Mouse (Mus musculus): ENCODE measurements around the gene Ptma. TPM values are rescaled to one million over a fixed set of nuclear protein-coding genes. Genes with fewer than 3 reads are reported as not detected.

The Ptma gene
- polyA plus RNA-seq, 2 experiments, result 993 to 1,286 TPM

DNA sequence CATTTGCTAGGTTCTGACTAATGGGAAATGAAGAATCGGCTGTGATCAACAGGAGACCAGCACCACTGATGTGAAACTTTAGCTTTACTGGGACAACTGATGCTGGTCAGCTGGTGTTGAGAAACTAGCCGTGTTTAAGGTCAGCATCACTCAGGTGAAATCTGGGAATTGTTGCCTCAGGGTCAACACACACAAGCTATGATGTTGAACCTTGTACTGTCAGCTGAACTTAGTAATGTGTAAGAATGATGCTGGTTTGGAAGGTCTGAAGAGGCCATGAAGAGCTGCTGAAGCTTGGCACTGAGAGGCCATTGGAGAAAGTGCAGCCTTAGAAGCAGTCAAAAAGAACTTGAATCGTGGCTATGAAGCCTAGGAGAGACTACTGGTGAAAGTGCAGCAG lies 29.1 kb downstream of the Ptma start:
- H3K9me3 ChIP-seq (ENCODE audit: control insufficient read depth, low read length), result no peaks in the 10 kb centered on the region
- TF ChIP-seq EP300 (IDR thresholded peaks at IDR 0.05; ENCODE audit: low read depth), result no peak
- TF ChIP-seq CTCF (IDR thresholded peaks at IDR 0.05; ENCODE audit: low read depth), result no peak
- no peaks in the 10 kb centered on the region for H3K27me3 ChIP-seq (ENCODE audit: control insufficient read depth, insufficient read depth, low read length)
- peak; percentile 12; the same call in 1 of the 2 replicates for ATAC-seq (ENCODE audit: insufficient read depth)
- 69% methylated on average over 3 of the region's 3 CpGs for WGBS (ENCODE audit: insufficient replicate concordance)
- H3K4me1 ChIP-seq (replicated peaks; ENCODE audit: control insufficient read depth in 2 of 2, insufficient read depth in 2 of 2, low read length in 1 of 2), result peaks cover 6 to 12% of the 10 kb centered on the region in 2 experiments; a peak in 3 of 4 replicates
- no peak overlapping the region for H3K27ac ChIP-seq
- no peak for DNase-seq (ENCODE audit: low read depth in 3 of 3, low spot score in 3 of 3)
- H3K9ac ChIP-seq (replicated peaks), result no peak overlapping the region
- no peaks in the 10 kb centered on the region for H3K36me3 ChIP-seq (replicated peaks; ENCODE audit: control insufficient read depth, insufficient read depth, low read depth)
- no peak overlapping the region for H3K4me2 ChIP-seq (ENCODE audit: low read depth)
- no peak overlapping the region for H3K4me3 ChIP-seq (ENCODE audit: insufficient read depth in 1 of 2, low read depth in 2 of 2, low read length in 2 of 2)

DNA sequence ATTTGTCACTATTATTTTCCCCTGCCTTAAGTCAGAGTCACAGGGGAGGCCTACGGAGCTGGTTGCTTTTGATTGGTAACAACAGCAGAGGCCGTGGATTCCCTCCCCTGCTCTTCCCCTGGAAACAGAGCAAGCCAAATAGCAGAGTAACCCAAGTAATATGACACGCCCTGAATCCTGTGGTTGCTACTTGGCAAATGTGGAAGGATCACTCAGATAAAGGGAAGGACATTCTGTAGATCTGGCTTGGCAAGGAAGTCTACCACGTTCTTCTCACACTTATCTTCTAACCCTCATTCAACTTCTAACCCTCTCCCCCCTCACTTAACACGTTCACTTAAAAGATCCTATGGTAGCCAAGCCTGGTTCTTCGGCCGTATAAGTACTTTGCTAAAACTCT lies 31.3 kb downstream of the Ptma start:
- peak overlapping the region; percentile 17; the same call in 1 of the 2 replicates for H3K27ac ChIP-seq
- TF ChIP-seq EP300 (IDR thresholded peaks at IDR 0.05; ENCODE audit: low read depth), result peak; percentile 30; the same call in 1 of the 2 replicates
- TF ChIP-seq CTCF (IDR thresholded peaks at IDR 0.05; ENCODE audit: low read depth), result no peak
- DNase-seq (ENCODE audit: low read depth in 3 of 3, low spot score in 3 of 3), result peak; percentile 23 to 42 (median 35)
- no peak overlapping the region for H3K9ac ChIP-seq (replicated peaks)
- no peaks in the 10 kb centered on the region for H3K27me3 ChIP-seq (ENCODE audit: control insufficient read depth, insufficient read depth, low read length)
- 20% methylated on average over 7 of the region's 7 CpGs for WGBS (ENCODE audit: insufficient replicate concordance)
- ATAC-seq (ENCODE audit: insufficient read depth), result peak; percentile 63
- no peaks in the 10 kb centered on the region for H3K36me3 ChIP-seq (replicated peaks; ENCODE audit: control insufficient read depth, insufficient read depth, low read depth)
- H3K9me3 ChIP-seq (ENCODE audit: control insufficient read depth, low read length), result no peaks in the 10 kb centered on the region
- peaks cover 9 to 16% of the 10 kb centered on the region in 2 experiments; a peak in 3 of 4 replicates for H3K4me1 ChIP-seq (replicated peaks; ENCODE audit: control insufficient read depth in 2 of 2, insufficient read depth in 2 of 2, low read length in 1 of 2)
- no peak overlapping the region for H3K4me3 ChIP-seq (ENCODE audit: insufficient read depth in 1 of 2, low read depth in 2 of 2, low read length in 2 of 2)
- H3K4me2 ChIP-seq (ENCODE audit: low read depth), result peak overlapping the region; percentile 37

DNA sequence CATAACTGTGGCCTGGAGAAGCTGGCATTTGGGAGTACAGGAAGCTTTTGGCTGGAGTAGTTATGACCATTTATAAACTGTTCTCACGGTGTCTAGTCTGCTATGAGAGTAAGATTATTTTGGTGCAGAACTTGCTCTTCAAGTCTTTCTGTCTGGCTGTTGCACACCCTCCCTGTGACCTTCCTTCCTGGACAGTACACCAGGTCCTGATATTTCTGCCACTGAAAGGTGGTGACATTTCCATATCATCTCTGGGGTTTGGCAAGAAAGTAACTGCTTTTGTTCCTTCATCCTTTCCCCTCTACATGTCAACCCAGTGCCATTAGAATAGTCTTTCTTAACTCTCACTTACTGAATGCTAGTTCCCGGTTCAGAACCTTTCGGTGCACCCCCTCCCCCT lies 32.7 kb downstream of the Ptma start:
- Histone ChIP-seq H3K36me3 (replicated peaks; ENCODE audit: control insufficient read depth, insufficient read depth, low read depth) (peaks cover 10% of the 10 kb centered on the region), H3K27me3 (ENCODE audit: control insufficient read depth, insufficient read depth, low read length) (no peaks in the 10 kb centered on the region), H3K4me1 (replicated peaks; ENCODE audit: control insufficient read depth in 2 of 2, insufficient read depth in 2 of 2, low read length in 1 of 2) (peaks cover 9 to 16% of the 10 kb centered on the region in 2 experiments; a peak in 3 of 4 replicates), H3K4me2 (ENCODE audit: low read depth) (no peak overlapping the region), H3K4me3 (ENCODE audit: insufficient read depth in 1 of 2, low read depth in 2 of 2, low read length in 2 of 2) (no peak overlapping the region), H3K9ac (replicated peaks) (no peak overlapping the region), H3K9me3 (ENCODE audit: control insufficient read depth, low read length) (no peaks in the 10 kb centered on the region), H3K27ac (no peak overlapping the region)
- TF ChIP-seq EP300 (IDR thresholded peaks at IDR 0.05; ENCODE audit: low read depth), result no peak
- no peak for TF ChIP-seq CTCF (IDR thresholded peaks at IDR 0.05; ENCODE audit: low read depth)
- DNase-seq (ENCODE audit: low read depth in 3 of 3, low spot score in 3 of 3) (no peak), ATAC-seq (ENCODE audit: insufficient read depth) (no peak)
- whole genome bisulfite sequencing (ENCODE audit: insufficient replicate concordance), result 67% methylated on average over 3 of the region's 3 CpGs

DNA sequence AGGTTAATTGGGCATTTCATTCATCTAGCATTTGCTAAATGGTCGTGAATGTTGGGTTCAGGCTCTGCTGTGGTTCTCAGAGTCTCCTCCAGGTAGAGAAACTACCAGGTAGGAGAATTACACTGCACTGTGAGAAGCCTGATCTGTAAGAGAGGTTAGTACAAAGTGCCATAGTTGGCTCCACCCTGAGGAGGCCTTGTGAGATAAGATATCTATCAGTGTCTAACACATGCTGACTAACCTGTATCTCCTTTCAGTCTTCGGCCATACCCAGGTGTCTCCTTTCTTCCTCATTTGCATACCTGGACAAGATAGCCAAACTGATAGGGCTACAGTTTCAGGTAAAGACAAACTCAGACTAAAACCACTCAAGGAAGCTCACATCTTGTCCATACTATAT lies 36.1 kb downstream of the Ptma start:
- TF ChIP-seq EP300 (IDR thresholded peaks at IDR 0.05; ENCODE audit: low read depth) (no peak), CTCF (IDR thresholded peaks at IDR 0.05; ENCODE audit: low read depth) (no peak)
- no peak overlapping the region for H3K27ac ChIP-seq
- H3K9ac ChIP-seq (replicated peaks), result no peak overlapping the region
- H3K9me3 ChIP-seq (ENCODE audit: control insufficient read depth, low read length), result no peaks in the 10 kb centered on the region
- no peak overlapping the region for H3K4me2 ChIP-seq (ENCODE audit: low read depth)
- H3K27me3 ChIP-seq (ENCODE audit: control insufficient read depth, insufficient read depth, low read length), result no peaks in the 10 kb centered on the region
- H3K4me3 ChIP-seq (ENCODE audit: insufficient read depth in 1 of 2, low read depth in 2 of 2, low read length in 2 of 2), result no peak overlapping the region
- no peak for DNase-seq (ENCODE audit: low read depth in 3 of 3, low spot score in 3 of 3)
- peaks cover 10% of the 10 kb centered on the region for H3K36me3 ChIP-seq (replicated peaks; ENCODE audit: control insufficient read depth, insufficient read depth, low read depth)
- 49% methylated on average over 2 of the region's 2 CpGs for WGBS (ENCODE audit: insufficient replicate concordance)
- ATAC-seq (ENCODE audit: insufficient read depth), result no peak
- peaks cover 9 to 14% of the 10 kb centered on the region in 2 experiments; a peak in 3 of 4 replicates for H3K4me1 ChIP-seq (replicated peaks; ENCODE audit: control insufficient read depth in 2 of 2, insufficient read depth in 2 of 2, low read length in 1 of 2)

DNA sequence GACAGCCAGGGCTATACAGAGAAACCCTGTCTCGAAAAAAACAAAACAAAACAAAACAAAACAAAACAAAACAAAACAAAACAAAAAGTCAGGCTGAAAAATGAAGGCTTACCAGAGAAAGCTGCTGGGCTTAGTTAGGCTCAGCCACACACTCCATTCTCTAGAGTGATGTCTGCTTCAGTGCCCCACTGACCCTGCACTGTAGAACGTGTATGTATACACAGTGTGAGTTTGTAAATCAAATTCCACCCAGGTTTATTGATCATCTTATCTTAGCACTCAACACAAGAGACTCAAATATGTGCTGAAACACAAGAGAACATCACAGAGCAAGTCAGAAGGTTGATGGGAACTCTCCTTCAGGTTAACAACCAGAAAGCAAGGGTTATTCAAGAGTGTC lies 41.9 kb downstream of the Ptma start:
- no peak overlapping the region for H3K27ac ChIP-seq
- TF ChIP-seq CTCF (IDR thresholded peaks at IDR 0.05; ENCODE audit: low read depth) (no peak), EP300 (IDR thresholded peaks at IDR 0.05; ENCODE audit: low read depth) (no peak)
- ATAC-seq (ENCODE audit: insufficient read depth) (no peak), DNase-seq (ENCODE audit: low read depth in 3 of 3, low spot score in 3 of 3) (no peak)
- no peak overlapping the region for H3K4me2 ChIP-seq (ENCODE audit: low read depth)
- no peak overlapping the region for H3K4me3 ChIP-seq (ENCODE audit: insufficient read depth in 1 of 2, low read depth in 2 of 2, low read length in 2 of 2)
- H3K9me3 ChIP-seq (ENCODE audit: control insufficient read depth, low read length), result no peaks in the 10 kb centered on the region
- no peaks in the 10 kb centered on the region for H3K4me1 ChIP-seq (replicated peaks; ENCODE audit: control insufficient read depth in 2 of 2, insufficient read depth in 2 of 2, low read length in 1 of 2)
- no peaks in the 10 kb centered on the region for H3K27me3 ChIP-seq (ENCODE audit: control insufficient read depth, insufficient read depth, low read length)
- no peak overlapping the region for H3K9ac ChIP-seq (replicated peaks)
- peaks cover 6% of the 10 kb centered on the region for H3K36me3 ChIP-seq (replicated peaks; ENCODE audit: control insufficient read depth, insufficient read depth, low read depth)
- WGBS (ENCODE audit: insufficient replicate concordance), result 56% methylated on average over 2 of the region's 2 CpGs
